Mouse (Mus musculus) stomach, postnatal 0 days (tissue): ENCODE measurements at regions not wholly inside any gene's neighbourhood (a gene's known extent, or its start where the extent isn't known, plus 50 kb on each side); places are given as distances from the start of the nearest gene placed in this dataset.

Experiments
- ATAC-seq: fragments of 200-750 bp; cut with Nextera tagmentation; 2 replicates; pipeline ENCODE4 v1.8.0; 2017; ENCODE audit not compliant: low FRiP score, low TSS enrichment
- DNase-seq: peaks from one replicate; pipeline ENCODE4 v3.0.0-alpha.2; 2016; ENCODE audit warnings: low spot score
- H3K27ac ChIP-seq: fragments of 300-500 bp; sonication (generic); replicated peaks from 2 replicates; pipeline ENCODE4 v1.5.1; 2014; ENCODE audit warnings: mild to moderate bottlenecking, control low read depth
- H3K27me3 ChIP-seq: fragments of 300-500 bp; sonication (generic); 2 replicates; pipeline ENCODE4 v1.6.1; 2014; ENCODE audit warnings: low read length; ENCODE audit not compliant: control insufficient read depth, insufficient read depth
- H3K36me3 ChIP-seq: fragments of 300-500 bp; sonication (generic); 2 replicates; pipeline ENCODE4 v1.6.1; 2014; ENCODE audit warnings: low read length, mixed read lengths; ENCODE audit not compliant: control insufficient read depth, insufficient read depth
- H3K4me1 ChIP-seq: fragments of 300-500 bp; sonication (generic); replicated peaks from 2 replicates; pipeline ENCODE4 v1.6.1; 2014; ENCODE audit warnings: antibody characterized with exemption; ENCODE audit not compliant: control insufficient read depth, insufficient read depth
- H3K4me2 ChIP-seq: fragments of 300-500 bp; sonication (generic); replicated peaks from 2 replicates; pipeline ENCODE4 v1.6.1; 2014; ENCODE audit warnings: low read depth, mild to moderate bottlenecking, control low read depth, moderate library complexity
- H3K4me3 ChIP-seq: fragments of 300-500 bp; sonication (generic); 2 replicates; pipeline ENCODE4 v1.5.1; 2014; ENCODE audit warnings: low read depth, low read length, control low read depth
- H3K9ac ChIP-seq: fragments of 300-500 bp; sonication (generic); 2 replicates; pipeline ENCODE4 v1.6.1; 2014; ENCODE audit warnings: mild to moderate bottlenecking, low read length, control low read depth, mixed read lengths
- H3K9me3 ChIP-seq: fragments of 300-500 bp; sonication (generic); 2 replicates; pipeline ENCODE4 v1.6.1; 2016; ENCODE audit warnings: low read length; ENCODE audit not compliant: control insufficient read depth
- CTCF ChIP-seq: IDR thresholded peaks from 2 replicates; pipeline ENCODE4 v1.5.1; 2016; ENCODE audit warnings: antibody characterized with exemption, low read depth, mild to moderate bottlenecking, moderate library complexity
- EP300 ChIP-seq: optimal IDR thresholded peaks from 2 replicates; pipeline ENCODE3; 2016; ENCODE audit warnings: antibody characterized with exemption
- WGBS: fragments of 180-500 bp; shearing (Covaris S2); extraction: QIAGEN DNeasy Blood & Tissue Kit; methylation state at CpG from one replicate; pipeline ENCODE4 v1.1.7; 2014; 5-methylcytosine and 5-hydroxymethylcytosine counted together

DNA sequence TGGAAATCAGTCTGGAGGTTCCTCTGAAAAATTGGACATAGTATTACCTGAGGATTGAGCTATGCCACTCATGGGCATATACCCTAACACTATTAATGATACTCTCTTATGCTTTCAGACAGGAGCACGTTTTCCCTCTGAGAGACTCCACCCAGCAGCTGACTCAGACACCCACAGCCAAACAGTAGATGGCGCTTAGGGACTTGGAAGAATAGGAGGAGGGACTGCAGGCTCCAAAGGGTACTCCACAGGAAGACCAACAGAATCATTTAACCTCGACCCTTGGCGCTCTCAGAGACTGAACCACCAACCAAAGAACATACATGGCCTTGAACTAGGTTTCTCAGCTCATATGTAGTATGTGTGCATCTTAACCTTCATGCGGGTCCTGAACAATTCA lies 216.0 kb upstream of the Fut9 start:
- Histone ChIP-seq H3K27me3 (no peaks in the 10 kb centered on the region), H3K9ac (no peak overlapping the region), H3K4me3 (no peak overlapping the region), H3K9me3 (no peaks in the 10 kb centered on the region), H3K27ac (no peak overlapping the region), H3K4me1 (no peaks in the 10 kb centered on the region), H3K4me2 (no peak overlapping the region), H3K36me3 (no peaks in the 10 kb centered on the region)
- DNase-seq (no peak), ATAC-seq (no peak)
- no peak for TF ChIP-seq EP300
- TF ChIP-seq CTCF, result peak; percentile 29
- WGBS, result 44% methylated on average over 5 of the region's 5 CpGs

DNA sequence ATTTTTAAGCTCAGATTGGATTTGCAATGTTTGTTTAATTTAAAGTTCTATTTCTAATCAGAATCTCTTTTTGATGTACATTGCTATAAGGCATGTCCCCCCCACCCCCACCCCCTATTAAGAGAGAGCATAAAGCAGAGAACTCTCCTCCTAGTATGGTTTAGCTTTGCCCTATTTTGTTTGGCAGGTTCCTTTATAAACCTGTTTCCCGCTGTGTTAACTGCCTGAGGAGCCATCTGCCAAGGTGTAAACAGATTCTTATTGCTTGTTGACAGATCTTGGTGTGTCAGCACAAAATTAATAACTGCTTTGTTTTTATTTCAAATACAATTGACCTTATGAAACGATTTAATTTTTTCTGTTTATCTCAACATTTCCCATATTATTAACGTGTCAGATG lies 200.3 kb upstream of the Fut9 start:
- Histone ChIP-seq H3K36me3 (no peaks in the 10 kb centered on the region), H3K27ac (no peak overlapping the region), H3K4me1 (no peaks in the 10 kb centered on the region), H3K4me3 (no peak overlapping the region), H3K4me2 (no peak overlapping the region), H3K9ac (no peak overlapping the region), H3K27me3 (no peaks in the 10 kb centered on the region), H3K9me3 (no peaks in the 10 kb centered on the region)
- WGBS, result 62% methylated on average over 3 of the region's 3 CpGs
- TF ChIP-seq EP300 (no peak), CTCF (no peak)
- no peak for DNase-seq
- ATAC-seq, result no peak

DNA sequence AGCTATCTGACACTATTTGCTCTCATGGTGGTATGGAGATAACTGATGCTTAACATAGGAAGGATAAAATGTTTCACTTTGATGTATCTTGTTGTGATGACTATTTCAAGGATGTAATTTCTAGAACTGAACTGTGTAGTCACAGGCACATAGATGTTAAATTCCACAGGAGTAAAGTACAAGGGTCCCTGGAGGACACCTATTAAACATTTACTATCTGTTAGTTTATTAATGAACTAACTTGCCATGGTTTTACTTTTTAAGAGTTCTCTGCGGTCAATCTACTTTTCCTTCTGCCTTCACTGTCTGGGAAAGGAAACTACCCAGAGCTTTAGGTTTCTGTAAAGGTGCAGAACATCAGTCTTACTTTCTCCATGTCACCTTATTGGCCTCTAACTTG lies 198.5 kb upstream of the Fut9 start:
- H3K27ac ChIP-seq, result no peak overlapping the region
- 78% methylated on average over 1 of the region's 1 CpGs for WGBS
- DNase-seq (no peak), ATAC-seq (no peak)
- H3K36me3 ChIP-seq, result no peaks in the 10 kb centered on the region
- H3K9me3 ChIP-seq, result no peaks in the 10 kb centered on the region
- no peak overlapping the region for H3K4me3 ChIP-seq
- no peaks in the 10 kb centered on the region for H3K27me3 ChIP-seq
- TF ChIP-seq CTCF, result no peak
- no peak for TF ChIP-seq EP300
- no peak overlapping the region for H3K9ac ChIP-seq
- no peaks in the 10 kb centered on the region for H3K4me1 ChIP-seq
- no peak overlapping the region for H3K4me2 ChIP-seq

DNA sequence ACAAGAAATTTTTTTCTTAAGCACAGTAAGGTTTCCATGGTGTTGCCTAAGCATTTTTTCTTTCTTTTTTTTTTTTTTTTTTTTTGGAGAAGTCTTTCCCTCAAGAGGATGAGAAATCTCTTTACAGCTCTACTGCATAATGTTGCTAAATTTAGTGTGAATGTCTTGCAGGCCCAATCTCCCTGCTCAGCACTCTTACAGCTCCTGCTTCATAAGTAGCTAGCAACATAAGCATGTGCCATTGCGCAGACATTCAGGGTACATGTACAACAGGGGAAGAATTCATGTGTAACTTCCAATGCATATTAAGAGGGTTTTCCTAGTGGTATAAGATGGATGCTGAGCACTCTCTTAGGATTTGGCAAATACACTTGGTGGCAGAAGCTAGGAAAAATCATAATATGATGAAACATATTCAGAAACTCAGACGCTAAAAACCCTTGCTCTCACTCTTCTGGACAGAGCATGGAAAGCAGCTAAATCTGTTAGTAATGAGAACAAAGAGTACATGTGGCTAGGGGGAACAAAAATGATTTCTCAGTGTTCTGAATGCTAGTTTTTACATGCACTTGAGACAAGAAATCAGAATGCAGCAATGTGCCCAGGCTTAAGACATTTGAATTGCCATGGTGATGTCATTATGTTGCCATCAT lies 155.8 kb upstream of the Fut9 start:
- H3K4me1 ChIP-seq, result no peaks in the 10 kb centered on the region
- DNase-seq (no peak), ATAC-seq (no peak)
- no peak overlapping the region for H3K4me2 ChIP-seq
- H3K4me3 ChIP-seq, result no peak overlapping the region
- 90% methylated on average over 2 of the region's 2 CpGs for WGBS
- TF ChIP-seq EP300 (no peak), CTCF (no peak)
- no peaks in the 10 kb centered on the region for H3K36me3 ChIP-seq
- H3K9me3 ChIP-seq, result no peaks in the 10 kb centered on the region
- H3K27me3 ChIP-seq, result no peaks in the 10 kb centered on the region
- no peak overlapping the region for H3K27ac ChIP-seq
- H3K9ac ChIP-seq, result no peak overlapping the region

DNA sequence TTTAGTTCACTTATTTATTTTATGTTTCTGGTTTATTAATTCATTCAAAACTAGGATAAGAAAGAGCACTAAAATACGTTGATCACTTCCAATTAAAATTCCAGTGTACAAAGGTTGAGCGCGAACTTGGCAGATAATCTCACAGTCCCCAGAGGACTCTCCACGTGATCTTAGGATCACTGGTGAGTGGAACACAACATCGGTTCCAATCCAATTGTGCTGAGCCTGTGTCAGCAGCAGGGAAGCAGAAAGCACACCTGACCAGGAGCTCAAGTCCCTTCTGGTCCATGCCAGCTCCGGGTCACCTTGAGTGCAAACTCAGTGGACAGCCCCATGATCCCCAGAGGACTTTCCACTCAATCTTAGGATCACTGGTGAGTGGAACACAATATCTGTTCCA lies 132.5 kb upstream of the Fut9 start:
- no peak for TF ChIP-seq EP300
- TF ChIP-seq CTCF, result no peak
- Histone ChIP-seq H3K4me2 (no peak overlapping the region), H3K36me3 (no peaks in the 10 kb centered on the region), H3K4me3 (no peak overlapping the region), H3K9me3 (no peaks in the 10 kb centered on the region), H3K4me1 (no peaks in the 10 kb centered on the region), H3K27ac (no peak overlapping the region), H3K27me3 (no peaks in the 10 kb centered on the region), H3K9ac (no peak overlapping the region)
- DNase-seq (no peak), ATAC-seq (no peak)
- 79% methylated on average over 6 of the region's 6 CpGs for WGBS

DNA sequence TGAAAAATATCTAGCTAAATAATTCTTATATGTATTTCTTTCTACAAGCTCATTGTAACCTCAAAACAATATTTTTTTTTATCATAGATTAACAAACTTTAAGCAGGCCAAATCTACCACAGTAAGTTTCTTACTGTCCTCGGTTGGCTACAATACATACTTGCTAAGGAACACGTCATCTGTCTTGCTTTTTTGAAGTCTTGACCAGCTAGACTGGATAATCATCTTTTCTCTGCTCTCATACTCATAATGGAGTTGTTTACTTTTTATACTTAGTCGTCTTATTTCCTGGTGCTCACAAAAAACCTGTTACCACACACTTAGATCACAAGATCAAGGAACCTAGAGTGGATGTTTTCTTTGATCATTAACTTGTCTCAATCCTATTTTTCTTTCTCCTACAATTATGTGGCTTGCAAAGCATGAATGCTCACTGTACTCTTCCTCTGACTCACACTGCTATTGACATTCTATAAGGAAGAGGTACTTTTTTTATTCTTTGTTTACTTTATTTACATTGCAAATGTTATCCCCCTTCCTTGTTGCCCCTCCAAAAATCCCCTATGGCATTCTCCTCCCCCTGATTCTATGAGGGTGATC lies 95.4 kb upstream of the Fut9 start:
- Histone ChIP-seq H3K9me3 (no peaks in the 10 kb centered on the region), H3K4me3 (no peak overlapping the region), H3K36me3 (no peaks in the 10 kb centered on the region), H3K4me2 (no peak overlapping the region), H3K9ac (no peak overlapping the region), H3K27ac (no peak overlapping the region), H3K4me1 (no peaks in the 10 kb centered on the region), H3K27me3 (no peaks in the 10 kb centered on the region)
- ATAC-seq, result peak; percentile 73; the same call in 1 of the 2 replicates
- WGBS, result 39% methylated on average over 3 of the region's 3 CpGs
- TF ChIP-seq CTCF (no peak), EP300 (peak; percentile 27)
- no peak for DNase-seq
